Mouse (Mus musculus): ENCODE results near the gene Smc2. TPM values are rescaled to one million over a fixed set of nuclear protein-coding genes. Genes with fewer than 3 reads are reported as not detected.
"Not testable (repeated sequence)": the region's sequence is repeated elsewhere in the genome, so short reads cannot be mapped to it uniquely, and the experiment has no call there.

Smc2 gene
- 10 to 100 TPM; 31.4 to 32.8 TPM for total RNA-seq (2021)
- long read RNA-seq, experiment 1, full-length matches to known transcripts = 1 of 1 reads
- long read RNA-seq, experiment 1, partial matches to known transcripts = 0 of 1 reads
- long read RNA-seq, experiment 1, other reads (novel, unspliced or antisense) = 0 of 1 reads
- long read RNA-seq, experiment 2, full-length matches to known transcripts = 5 of 18 reads
- long read RNA-seq, experiment 2, partial matches to known transcripts = 11 of 18 reads
- long read RNA-seq, experiment 2, other reads (novel, unspliced or antisense) = 2 of 18 reads

GRCm38 (mm10) chr4:52438886-52439664, at the start of gene Smc2:
Smc2 (plus strand) TSS chr4:52439243.
- DNase-seq (ENCODE audit: low spot score in 2 of 2) = peak; percentile 71 to 87

- DNase-seq (ENCODE audit: low spot score in 2 of 2) = no peak
Measured at GRCm38 (mm10) chr4:52411587-52411986, 27.5 kb upstream of the Smc2 start.

- no peak for DNase-seq (ENCODE audit: low spot score in 2 of 2)
Measured at GRCm38 (mm10) chr4:52423653-52424052, 15.4 kb upstream of the Smc2 start.

- no peak for DNase-seq (ENCODE audit: low spot score in 2 of 2)
Measured at GRCm38 (mm10) chr4:52429310-52430198, 9.5 kb upstream of the Smc2 start.

- not testable (repeated sequence) for DNase-seq (ENCODE audit: low spot score in 2 of 2)
Measured at GRCm38 (mm10) chr4:52435551-52435950, 3.5 kb upstream of the Smc2 start.

GRCm38 (mm10) chr4:52438371-52438885, 615 bp upstream of the Smc2 start:
- DNase-seq (ENCODE audit: low spot score in 2 of 2) = no peak

GRCm38 (mm10) chr4:52459726-52460125, 20.7 kb downstream of the Smc2 start:
- DNase-seq (ENCODE audit: low spot score in 2 of 2) = no peak

GRCm38 (mm10) chr4:52461321-52461720, 22.3 kb downstream of the Smc2 start:
- no peak for DNase-seq (ENCODE audit: low spot score in 2 of 2)

- DNase-seq (ENCODE audit: low spot score in 2 of 2) = no peak
Measured at GRCm38 (mm10) chr4:52473431-52473830, 34.4 kb downstream of the Smc2 start.

- DNase-seq (ENCODE audit: low spot score in 2 of 2) = no peak
Measured at GRCm38 (mm10) chr4:52487486-52487885, 48.4 kb downstream of the Smc2 start.

GRCm38 (mm10) chr4:52497144-52497543, 58.1 kb downstream of the Smc2 start, which contains the start of gene Vma21-ps:
Vma21-ps (minus strand) TSS chr4:52497244.
- DNase-seq (ENCODE audit: low spot score in 2 of 2) = not testable (repeated sequence)

GRCm38 (mm10) chr4:52517580-52517979, 78.5 kb downstream of the Smc2 start:
- no peak for DNase-seq (ENCODE audit: low spot score in 2 of 2)

- DNase-seq (ENCODE audit: low spot score in 2 of 2) = no peak
Measured at GRCm38 (mm10) chr4:52519301-52519700, 80.3 kb downstream of the Smc2 start.

- DNase-seq (ENCODE audit: low spot score in 2 of 2) = no peak
Measured at GRCm38 (mm10) chr4:52526464-52526863, 87.4 kb downstream of the Smc2 start.

- DNase-seq (ENCODE audit: low spot score in 2 of 2) = no peak
Measured at GRCm38 (mm10) chr4:52530636-52531035, 91.6 kb downstream of the Smc2 start.

Other genes starting within 250 kb of the Smc2 start
- not detected for gene Vma21-ps, start 58.0 kb downstream of the Smc2 start, total RNA-seq (2021)
- gene Toporsl, start 157.0 kb downstream of the Smc2 start, total RNA-seq (2021) = not detected

Measured in adrenal gland, postnatal 4 days (tissue).